In the genomic region with DNA sequence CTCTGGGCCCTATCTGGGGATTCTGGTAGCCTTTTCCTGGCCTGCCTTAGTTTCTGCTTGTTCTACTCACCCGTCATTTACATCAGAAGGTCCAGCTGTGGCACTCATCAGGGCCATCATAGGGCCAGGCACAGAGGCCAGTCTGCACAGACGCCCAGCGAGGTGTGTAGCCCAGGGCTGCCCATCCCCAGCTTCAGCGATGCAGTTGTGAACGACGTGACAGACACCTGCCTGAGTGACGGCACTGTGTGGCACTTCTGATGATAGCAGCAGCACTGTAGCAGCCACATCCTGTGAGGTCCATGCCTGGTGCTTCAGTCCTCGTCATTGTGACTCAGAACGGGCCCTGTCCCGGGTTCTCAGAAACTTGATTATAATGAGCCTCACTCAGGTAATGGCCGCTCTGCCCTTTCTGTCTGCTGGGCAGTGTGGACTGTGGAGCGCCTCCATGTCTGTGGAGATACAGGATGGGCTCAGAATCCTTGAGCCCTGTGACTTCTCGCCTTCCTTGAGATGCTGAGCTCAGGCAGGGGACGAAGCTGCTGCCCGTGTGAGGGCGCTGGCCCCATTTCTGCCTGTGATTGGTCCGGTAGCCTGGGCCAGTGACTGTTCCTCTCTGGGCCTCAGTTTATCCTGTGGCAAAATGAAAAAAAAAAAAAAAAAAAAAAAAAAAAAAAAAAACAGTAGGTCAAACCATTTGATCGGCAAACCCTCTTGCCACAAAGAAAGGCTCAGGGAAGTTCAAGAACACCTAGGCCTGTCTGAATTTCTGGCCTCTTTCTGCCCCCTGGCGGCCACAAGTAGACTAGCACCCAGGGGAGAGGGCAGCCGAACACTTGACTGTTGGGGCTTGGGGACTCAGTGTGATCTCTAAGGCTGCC, we compare ENCODE assay signal across 9 mouse cellular contexts. TPM values are rescaled to one million over a fixed set of nuclear protein-coding genes. Genes with fewer than 3 reads are reported as not detected.
DNase-seq lines count a peak whose midpoint lies in the region; ATAC-seq lines count a peak whose summit lies in the region.
"Had no signal": no experiment of that assay in that cellular context is flagged by ENCODE, and none has a peak within 500 bp of the region (broad histone marks: within the 10 kb centered on the region; RNA-seq: fewer than 3 reads in every experiment).

No protein-coding gene starts in this region.

- H3K4me1 ChIP-seq in limb, embryonic 11.5 days (ENCODE audit: control insufficient read depth, insufficient read depth, low read length), result no peaks in the 10 kb centered on the region
- no peaks in the 10 kb centered on the region for H3K4me1 ChIP-seq in midbrain, embryonic 14.5 days (ENCODE audit: control insufficient read depth, insufficient read depth, low read length)

- H3K27ac ChIP-seq in limb, embryonic 11.5 days (replicated peaks; ENCODE audit: low read depth, low read length), result no peak overlapping the region
- no peak overlapping the region for H3K27ac ChIP-seq in midbrain, embryonic 14.5 days (replicated peaks; ENCODE audit: low read depth, low read length)

- H3K9ac ChIP-seq in limb, embryonic 11.5 days (ENCODE audit: low read length), result no peak overlapping the region
- no peak overlapping the region for H3K9ac ChIP-seq in midbrain, embryonic 14.5 days (replicated peaks; ENCODE audit: low read length)

- ATAC-seq in frontal cortex, adult (ENCODE audit: low TSS enrichment), result peak; percentile 55; the same call in 1 of the 2 replicates
- 0 out of 2 replicates have a peak, but pooled peaks have one; percentile 40 for ATAC-seq in limb, embryonic 11.5 days (ENCODE audit: insufficient number of reproducible peaks, low FRiP score, low TSS enrichment, low read depth)
- ATAC-seq in midbrain, embryonic 14.5 days (ENCODE audit: low FRiP score, low TSS enrichment), result peak; percentile 34; the same call in 1 of the 2 replicates

- no peaks in the 10 kb centered on the region for H3K36me3 ChIP-seq in limb, embryonic 11.5 days (ENCODE audit: control insufficient read depth, insufficient read depth, low read length)
- no peaks in the 10 kb centered on the region for H3K36me3 ChIP-seq in midbrain, embryonic 14.5 days (ENCODE audit: control insufficient read depth, insufficient read depth, low read length)

- H3K27me3 ChIP-seq in limb, embryonic 11.5 days (ENCODE audit: control insufficient read depth, insufficient read depth, low read length), result no peaks in the 10 kb centered on the region
- H3K27me3 ChIP-seq in midbrain, embryonic 14.5 days (ENCODE audit: control insufficient read depth, insufficient read depth, low read length), result no peaks in the 10 kb centered on the region

- WGBS in limb, embryonic 11.5 days, result 72% methylated on average over 20 of the region's 20 CpGs
- WGBS in midbrain, embryonic 14.5 days, result 63% methylated on average over 20 of the region's 20 CpGs

- DNase-seq in left cerebral cortex, adult 18-20 months (ENCODE audit: low spot score in 2 of 2), result peak; percentile 55 to 60
- DNase-seq in left cerebral cortex, adult 11 months (ENCODE audit: low spot score), result no peak
- DNase-seq in cerebellum, adult 9-10 months, result peak; percentile 79
- DNase-seq in hindlimb bud, embryonic 11.5 days (ENCODE audit: extremely low spot score, low read depth, low spot score), result peak; percentile 33
- peak; percentile 78 for DNase-seq in limb, embryonic 11.5 days (ENCODE audit: low spot score)
- DNase-seq in midbrain, embryonic 14.5 days, result peak; percentile 85
- peak; percentile 40 to 64 for DNase-seq in spleen, postnatal 14 days (ENCODE audit: low spot score in 2 of 2)

- no peak overlapping the region for H3K4me2 ChIP-seq in limb, embryonic 11.5 days (ENCODE audit: low read depth, severe bottlenecking)
- no peak overlapping the region for H3K4me2 ChIP-seq in midbrain, embryonic 14.5 days (ENCODE audit: low read length)

- no peaks in the 10 kb centered on the region for H3K9me3 ChIP-seq in limb, embryonic 11.5 days (ENCODE audit: control insufficient read depth, low read length)
- no peaks in the 10 kb centered on the region for H3K9me3 ChIP-seq in midbrain, embryonic 14.5 days (ENCODE audit: control insufficient read depth, low read length)

- H3K4me3 ChIP-seq in limb, embryonic 11.5 days (ENCODE audit: low read depth, low read length), result no peak overlapping the region
- H3K4me3 ChIP-seq in midbrain, embryonic 14.5 days (replicated peaks; ENCODE audit: low read depth, low read length), result no peak overlapping the region
- H3K4me3 ChIP-seq: myocyte had no signal

RNA-seq across cellular contexts. Expression of gene Bmp8b, which starts 22.4 kb away (rescaled TPM):
- under 1 TPM in 1 of 2 experiments, not detected in 1; 0.23 TPM for total RNA-seq in left cerebral cortex, adult 18-20 months (2021)
- polyA plus RNA-seq in limb, embryonic 11.5 days (2014; fragmentation: Nextera tagmentation; extraction: Ambion mirVana), result 0.16 and 0.17 TPM in 2 replicates
- 0.08 and 0.25 TPM in 2 replicates for polyA plus RNA-seq in midbrain, embryonic 14.5 days (2014; fragmentation: Nextera tagmentation; extraction: Ambion mirVana)

RNA-seq across cellular contexts. Expression of gene Oxct2b, which starts 33.5 kb away (rescaled TPM):
- total RNA-seq in left cerebral cortex, adult 18-20 months (2021), result not detected
- 0.13 TPM in 1 of 2 replicates, not detected in the other for polyA plus RNA-seq in limb, embryonic 11.5 days (2014; fragmentation: Nextera tagmentation; extraction: Ambion mirVana)
- 0.30 and 0.55 TPM in 2 replicates for polyA plus RNA-seq in midbrain, embryonic 14.5 days (2014; fragmentation: Nextera tagmentation; extraction: Ambion mirVana)
- polyA plus RNA-seq: myocyte had no signal

RNA-seq across cellular contexts. Expression of gene Ppie, which starts 57.2 kb away (rescaled TPM):
- total RNA-seq in left cerebral cortex, adult 18-20 months (2021), result 10 to 100 TPM; 22.0 to 23.4 TPM
- polyA plus RNA-seq in limb, embryonic 11.5 days (2014; fragmentation: Nextera tagmentation; extraction: Ambion mirVana), result 125 and 127 TPM in 2 replicates
- polyA plus RNA-seq in midbrain, embryonic 14.5 days (2014; fragmentation: Nextera tagmentation; extraction: Ambion mirVana), result 61.7 and 65.7 TPM in 2 replicates
